Mouse (Mus musculus) gastrocnemius, postnatal 36 days (tissue): ENCODE results near the gene Gm3045. TPM values are rescaled to one million over a fixed set of nuclear protein-coding genes. Genes with fewer than 3 reads are reported as not detected.
A peak's percentile ranks its signal among the peaks of the same experiment; 100 is the strongest.

ENCODE experiments used
- DNase-seq, 2 experiments: peaks; one replicate each; pipeline ENCODE4 v3.0.0; 2022
- intact Hi-C: fragments of 180-260 bp; cut with DNase I; formaldehyde crosslinking; loops from one replicate; pipeline ENCODE4 v1.15.1; 2025
- long read RNA-seq, 2 experiments: library from polyadenylated mRNA; stranded (forward); transcript quantifications; one replicate each; pipeline ENCODE4 v2.0.0; 2021
- total RNA-seq, 2 experiments: library from RNA; stranded (reverse); gene quantifications; 2 replicates each; pipeline ENCODE4 v1.2.3; 2021

Gm3045 gene
- total RNA-seq: not detected
- long read RNA-seq, experiment 1: 0 reads
- long read RNA-seq, experiment 2: 0 reads

- DNase-seq: no peak
- intact Hi-C loops: loop anchor here (5.0 kb wide), 1 partner anchor 229 kb away; no protein-coding TSS in a partner anchor
These were observed at the start of gene Gm3045 for GRCm38 (mm10) chr13:56426365-56426764. TSS of gene Gm3045 (plus strand) at chr13:56426594.

- DNase-seq: no peak
- intact Hi-C loops: no loop called here
These were observed 45.3 kb upstream of the Gm3045 start for GRCm38 (mm10) chr13:56380855-56381685.

- peak in 1 of 2 experiments; percentile 52 for DNase-seq
- intact Hi-C loops: no loop called here
These were observed 43.0 kb upstream of the Gm3045 start for GRCm38 (mm10) chr13:56383406-56383805.

GRCm38 (mm10) chr13:56386411-56386810, 40.0 kb upstream of the Gm3045 start:
- intact Hi-C loops: no loop called here
- no peak for DNase-seq

DNA sequence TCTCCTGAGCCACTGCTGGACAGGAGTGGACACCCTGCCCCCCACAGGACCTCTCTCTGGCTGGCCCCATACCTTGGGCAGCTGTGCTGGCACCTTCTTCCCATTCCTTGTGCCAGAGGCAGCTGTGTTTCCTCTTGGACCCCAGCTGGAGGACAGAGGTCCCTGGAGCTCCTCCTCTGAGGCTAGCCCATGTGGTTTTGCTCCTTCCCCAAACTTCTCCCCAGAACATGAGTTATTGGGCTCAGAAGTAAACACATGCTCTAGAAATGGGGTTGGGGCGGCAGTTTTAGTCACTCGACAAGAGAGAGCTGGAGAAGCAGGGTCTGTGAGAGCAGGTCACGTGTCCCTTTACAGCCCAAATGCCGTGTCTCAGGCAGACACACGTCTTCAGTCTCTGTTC, 39.0 kb upstream of the Gm3045 start:
- DNase-seq: peak in 1 of 2 experiments; percentile 25
- intact Hi-C loops: no loop called here

- intact Hi-C loops: no loop called here
- no peak for DNase-seq
These were observed 38.4 kb upstream of the Gm3045 start for GRCm38 (mm10) chr13:56388042-56388441.

DNA sequence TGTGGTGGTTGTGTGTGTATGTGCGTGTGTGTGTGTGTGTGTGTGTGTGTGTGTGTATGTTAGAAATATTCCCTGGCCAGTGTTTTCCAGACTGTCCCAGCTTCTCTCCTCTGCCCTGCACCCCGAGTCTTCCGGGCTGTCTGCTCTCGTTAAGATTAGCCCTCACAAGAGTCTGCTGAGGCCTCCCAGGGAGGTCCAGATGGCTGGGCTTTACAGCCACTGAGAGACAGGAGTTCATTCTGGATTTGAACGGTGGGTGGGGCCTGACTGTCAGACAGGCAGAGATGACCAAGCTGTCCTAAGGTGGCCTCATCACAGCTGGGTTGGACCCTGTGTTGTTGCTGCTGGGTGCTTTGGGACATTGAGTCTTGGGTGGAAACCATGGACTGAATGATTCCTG, 28.8 kb upstream of the Gm3045 start:
- peak in 1 of 2 experiments; percentile 13 for DNase-seq

GRCm38 (mm10) chr13:56401186-56401585, 25.2 kb upstream of the Gm3045 start:
- intact Hi-C loops: no loop called here
- DNase-seq: no peak

More for the DNA sequence above, 28.8 kb upstream of the Gm3045 start:
- intact Hi-C loops: no loop called here

DNA sequence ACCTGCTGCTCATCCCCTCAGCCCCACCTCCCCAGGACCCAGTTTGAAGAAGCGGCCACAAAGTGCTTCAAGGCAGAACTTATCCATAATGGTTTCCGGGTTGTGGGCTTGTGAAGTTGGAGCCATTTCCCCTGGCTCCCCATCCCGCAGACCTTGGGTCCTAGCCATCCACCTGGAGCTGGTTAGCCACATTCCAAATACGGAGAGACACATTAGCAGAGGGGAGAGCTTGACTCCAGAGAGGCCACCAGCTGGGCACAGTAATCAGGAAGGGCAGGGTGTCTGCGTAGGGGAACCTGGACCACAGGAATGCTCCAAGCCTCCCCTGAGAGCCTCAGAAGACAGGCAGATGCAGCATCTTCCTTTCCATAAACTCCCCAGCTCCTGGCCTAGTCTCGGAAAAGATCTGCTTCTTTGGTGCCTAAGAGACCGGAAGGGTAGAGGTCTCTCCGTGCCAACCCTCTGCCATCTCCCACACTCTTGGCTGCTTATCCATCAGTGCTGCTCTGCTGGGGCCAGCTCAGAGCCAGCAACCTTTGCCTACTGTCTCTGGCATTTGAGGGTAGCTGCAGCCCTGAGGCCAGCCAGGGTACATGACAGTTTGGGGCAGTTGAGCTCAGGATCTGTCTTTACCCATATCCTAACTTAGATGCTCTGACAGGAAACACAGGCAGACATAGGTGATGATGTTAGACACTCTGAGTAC, 22.9 kb upstream of the Gm3045 start:
- intact Hi-C loops: no loop called here
- no peak for DNase-seq

GRCm38 (mm10) chr13:56404511-56405140, 21.8 kb upstream of the Gm3045 start:
- intact Hi-C loops: no loop called here

DNA sequence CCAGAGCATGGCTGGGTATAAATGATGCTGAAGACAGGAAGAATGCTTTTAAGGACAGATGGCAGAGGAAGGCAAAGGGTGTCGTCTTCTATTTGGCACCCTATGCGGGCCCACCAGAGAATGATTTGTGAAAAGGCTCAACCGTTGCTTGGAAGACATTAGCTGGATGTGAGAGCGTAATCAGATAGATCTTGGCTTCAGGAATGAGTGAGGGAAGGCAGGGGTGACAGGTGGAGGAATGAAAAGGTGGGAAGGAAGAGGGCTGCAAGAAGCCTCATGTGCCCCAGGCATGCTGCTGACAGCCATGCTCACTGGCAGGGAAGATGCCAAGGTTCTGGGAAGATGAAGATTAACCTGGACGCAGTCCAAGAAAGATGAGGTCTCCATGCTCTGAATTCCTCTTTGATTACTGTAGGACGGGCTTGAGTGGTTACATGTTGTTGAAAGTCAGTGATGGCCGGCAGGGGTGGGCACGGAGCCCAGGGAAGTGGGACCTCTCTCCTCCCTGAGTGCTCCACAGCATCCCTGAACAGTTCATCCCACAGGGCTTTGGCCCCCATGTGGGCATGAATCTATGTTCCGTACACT, 14.0 kb upstream of the Gm3045 start:
- DNase-seq: no peak
- intact Hi-C loops: no loop called here

More at GRCm38 (mm10) chr13:56404511-56405140, 21.8 kb upstream of the Gm3045 start:
- DNase-seq: no peak

DNA sequence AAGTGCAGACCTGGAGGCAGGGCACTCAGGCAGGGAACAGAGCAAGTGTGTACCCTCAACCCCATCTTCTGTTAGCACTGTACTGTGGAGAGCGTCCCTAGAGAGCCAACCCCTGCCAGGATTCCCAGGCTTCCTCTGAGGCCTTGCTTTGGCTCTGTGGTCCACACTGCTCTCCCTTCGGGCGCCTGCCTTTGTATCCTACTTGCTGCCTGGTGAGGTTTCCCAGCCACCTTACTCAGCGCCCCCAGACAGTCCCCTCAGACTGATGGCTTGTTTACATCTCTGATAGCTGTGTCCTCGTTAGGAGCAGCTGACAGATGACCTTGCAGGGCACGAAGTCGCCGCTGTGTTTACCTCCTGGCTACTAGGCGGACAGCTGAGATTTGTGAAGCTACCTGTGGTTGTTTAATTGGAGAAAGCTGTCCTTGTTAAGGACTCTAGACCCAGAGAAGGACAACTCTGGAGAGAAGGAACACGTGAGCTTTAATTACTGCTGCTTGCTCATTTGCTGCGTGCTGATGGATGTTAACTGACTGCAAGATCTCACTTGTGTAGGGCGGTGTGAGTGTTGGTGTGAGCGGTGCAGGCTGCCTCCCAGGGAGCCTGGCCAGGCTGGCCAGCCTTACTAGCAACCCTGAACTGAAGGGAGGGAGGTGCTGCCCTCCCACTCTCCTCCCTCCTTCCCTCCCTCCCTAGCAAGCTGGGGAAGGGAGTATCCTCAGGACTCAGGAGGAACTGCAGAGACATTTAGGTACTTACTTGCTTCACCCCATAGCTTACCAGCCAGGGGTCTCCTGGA, 7.5 kb upstream of the Gm3045 start:
- no peak for DNase-seq
- intact Hi-C loops: no loop called here

GRCm38 (mm10) chr13:56419538-56419937, 6.9 kb upstream of the Gm3045 start:
- intact Hi-C loops: no loop called here
- no peak for DNase-seq

DNA sequence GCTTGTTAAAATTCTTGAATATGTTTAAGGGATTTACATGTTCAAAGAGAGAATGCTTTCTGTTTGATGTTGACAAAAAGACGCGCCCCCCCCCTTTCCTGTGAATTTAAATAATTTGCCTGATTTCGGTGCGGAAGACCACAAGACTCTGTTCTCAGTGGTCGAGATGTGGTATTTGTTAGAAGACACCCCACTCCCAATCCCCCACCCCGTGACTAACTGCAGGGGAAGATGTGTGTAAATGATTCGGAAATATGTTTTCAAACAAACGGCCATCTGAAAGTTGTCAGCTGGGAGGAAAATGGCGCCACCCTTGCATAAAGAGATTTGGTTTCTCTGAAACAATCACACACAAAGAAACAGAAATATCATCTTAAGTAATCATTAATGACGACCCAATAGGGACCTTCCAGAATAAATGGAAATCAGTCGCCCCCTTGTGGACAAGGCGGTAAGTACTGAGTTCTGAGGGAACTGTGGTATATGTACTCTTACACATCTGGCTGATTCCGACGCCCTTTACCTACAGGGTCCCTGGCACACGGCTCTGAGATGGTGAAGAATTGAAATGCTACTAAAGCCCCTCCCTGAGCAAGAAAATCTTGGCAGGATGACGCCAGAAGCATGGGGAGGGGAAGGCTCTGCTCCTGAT, 4.2 kb upstream of the Gm3045 start:
- intact Hi-C loops: loop anchor here (2.0 to 5.0 kb wide), 2 partner anchors 95 to 143 kb away; no protein-coding TSS in a partner anchor
- DNase-seq: peak; percentile 53 to 62

GRCm38 (mm10) chr13:56425931-56426330, 463 bp upstream of the Gm3045 start:
- intact Hi-C loops: loop anchor here (5.0 kb wide), 1 partner anchor 229 kb away; no protein-coding TSS in a partner anchor
- no peak for DNase-seq

- peak; percentile 57 to 61 for DNase-seq
- intact Hi-C loops: loop anchor here (5.0 kb wide), 1 partner anchor 232 kb away; no protein-coding TSS in a partner anchor
These were observed 2.5 kb downstream of the Gm3045 start for GRCm38 (mm10) chr13:56428724-56429500.

- intact Hi-C loops: no loop called here
- DNase-seq: no peak
These were observed 6.1 kb downstream of the Gm3045 start for GRCm38 (mm10) chr13:56432496-56432895.

- intact Hi-C loops: no loop called here
- DNase-seq: peak in 1 of 2 experiments; percentile 34
These were observed 7.1 kb downstream of the Gm3045 start for GRCm38 (mm10) chr13:56433466-56433865.
